Mouse (Mus musculus) hindbrain, embryonic 11.5 days (tissue): ENCODE results near the gene Arhgef40. TPM values are rescaled to one million over a fixed set of nuclear protein-coding genes. Genes with fewer than 3 reads are reported as not detected.

Experiments used
- ATAC-seq: fragments of 200-750 bp; cut with Nextera tagmentation; 2 replicates; pipeline ENCODE4 v1.8.0; 2017; ENCODE audit warnings: mild to moderate bottlenecking, moderate TSS enrichment, moderate library complexity; ENCODE audit not compliant: low FRiP score
- DNase-seq: peaks from one replicate; pipeline ENCODE4 v3.0.0-alpha.2; 2015; ENCODE audit warnings: low spot score
- H3K27ac ChIP-seq: fragments of 300-500 bp; sonication (generic); 2 replicates; pipeline ENCODE4 v1.5.1; 2014; ENCODE audit warnings: mild to moderate bottlenecking, low read depth, low read length
- H3K27me3 ChIP-seq: fragments of 300-500 bp; sonication (generic); 2 replicates; pipeline ENCODE4 v1.6.1; 2014; ENCODE audit warnings: mild to moderate bottlenecking, low read length, moderate library complexity, mixed read lengths; ENCODE audit not compliant: control insufficient read depth, insufficient read depth
- H3K36me3 ChIP-seq: fragments of 300-500 bp; sonication (generic); 2 replicates; pipeline ENCODE4 v1.6.1; 2014; ENCODE audit warnings: mild to moderate bottlenecking, low read length, moderate library complexity, mixed read lengths; ENCODE audit not compliant: control insufficient read depth, insufficient read depth
- H3K4me1 ChIP-seq: fragments of 300-500 bp; sonication (generic); replicated peaks from 2 replicates; pipeline ENCODE4 v1.6.1; 2014; ENCODE audit warnings: low read length, mixed read lengths; ENCODE audit not compliant: control insufficient read depth, insufficient read depth
- H3K4me2 ChIP-seq: fragments of 300-500 bp; sonication (generic); replicated peaks from 2 replicates; pipeline ENCODE4 v1.6.1; 2014; ENCODE audit warnings: mild to moderate bottlenecking, low read depth, low read length
- H3K4me3 ChIP-seq: fragments of 300-500 bp; sonication (generic); 2 replicates; pipeline ENCODE4 v1.5.1; 2014; ENCODE audit warnings: low read depth, low read length
- H3K9ac ChIP-seq: fragments of 300-500 bp; sonication (generic); 2 replicates; pipeline ENCODE4 v1.6.1; 2014; ENCODE audit warnings: low read depth, low read length
- H3K9me3 ChIP-seq: fragments of 300-500 bp; sonication (generic); 2 replicates; pipeline ENCODE4 v1.6.1; 2016; ENCODE audit warnings: low read length; ENCODE audit not compliant: control insufficient read depth
- whole genome bisulfite sequencing: fragments of 180-500 bp; shearing (Covaris S2); extraction: QIAGEN DNeasy Blood & Tissue Kit; methylation state at CpG from one replicate; pipeline ENCODE4 v1.1.7; 2014; 5-methylcytosine and 5-hydroxymethylcytosine counted together
- polyA plus RNA-seq: library from polyadenylated mRNA; unstranded; fragments of >200 nt; fragmentation: Nextera tagmentation; extraction: Ambion mirVana; gene quantifications from 2 replicates; pipeline ENCODE4 v1.2.1, GENCODE M21; 2014

Arhgef40 gene
- polyA plus RNA-seq, 1 experiment from 2014 or later, result 58.5 TPM

GRCm38 (mm10) chr14:52013021-52013610, 28.6 kb downstream of the Arhgef40 start:
- Histone ChIP-seq H3K27ac (peak overlapping the region; percentile 100), H3K4me1 (peaks cover 32% of the 10 kb centered on the region), H3K27me3 (no peaks in the 10 kb centered on the region), H3K36me3 (peaks cover 3% of the 10 kb centered on the region), H3K4me2 (peak overlapping the region; percentile 71), H3K4me3 (peak overlapping the region; percentile 84), H3K9ac (peak overlapping the region; percentile 98), H3K9me3 (no peaks in the 10 kb centered on the region)
- DNase-seq (no peak), ATAC-seq (no peak)
- 32% methylated on average over 8 of the region's 8 CpGs for WGBS

- Histone ChIP-seq H3K4me3 (peak overlapping the region; percentile 84), H3K9ac (peak overlapping the region; percentile 98), H3K9me3 (no peaks in the 10 kb centered on the region), H3K27ac (peak overlapping the region; percentile 100), H3K4me1 (peaks cover 31% of the 10 kb centered on the region), H3K4me2 (peak overlapping the region; percentile 71), H3K27me3 (no peaks in the 10 kb centered on the region), H3K36me3 (no peaks in the 10 kb centered on the region)
- DNase-seq, result peak; percentile 74
- WGBS, result 3% methylated on average over 12 of the region's 24 CpGs
- peak; percentile 2; the same call in 1 of the 2 replicates for ATAC-seq
These were observed 29.3 kb downstream of the Arhgef40 start for GRCm38 (mm10) chr14:52013771-52014219.

- no peaks in the 10 kb centered on the region for H3K27me3 ChIP-seq
- peak; percentile 10 for ATAC-seq
- H3K9me3 ChIP-seq, result no peaks in the 10 kb centered on the region
- no peak for DNase-seq
- H3K9ac ChIP-seq, result peak overlapping the region; percentile 98
- H3K36me3 ChIP-seq, result no peaks in the 10 kb centered on the region
- peaks cover 27% of the 10 kb centered on the region for H3K4me1 ChIP-seq
- peak overlapping the region; percentile 100 for H3K27ac ChIP-seq
- WGBS, result no CpG with 5 or more reads among the region's 80 CpGs
- H3K4me3 ChIP-seq, result peak overlapping the region; percentile 84
- H3K4me2 ChIP-seq, result peak overlapping the region; percentile 71
These were observed 29.8 kb downstream of the Arhgef40 start for GRCm38 (mm10) chr14:52014271-52014760.

- Histone ChIP-seq H3K36me3 (no peaks in the 10 kb centered on the region), H3K4me1 (peaks cover 22% of the 10 kb centered on the region), H3K4me3 (peak overlapping the region; percentile 84), H3K27ac (peak overlapping the region; percentile 100), H3K9me3 (no peaks in the 10 kb centered on the region), H3K27me3 (no peaks in the 10 kb centered on the region), H3K4me2 (peak overlapping the region; percentile 71), H3K9ac (peak overlapping the region; percentile 98)
- 2% methylated on average over 16 of the region's 28 CpGs for WGBS
- DNase-seq, result peak; percentile 74
- ATAC-seq, result peak; percentile 41; the same call in 1 of the 2 replicates
These were observed 30.3 kb downstream of the Arhgef40 start for GRCm38 (mm10) chr14:52014761-52015311.

GRCm38 (mm10) chr14:52015445-52016100, 31.1 kb downstream of the Arhgef40 start, which contains the start of gene Tmem253:
Tmem253 (plus strand) TSS chr14:52015658.
- Histone ChIP-seq H3K27me3 (no peaks in the 10 kb centered on the region), H3K4me1 (peaks cover 21% of the 10 kb centered on the region), H3K9ac (peak within 1 kb of the TSS; percentile 98), H3K36me3 (no peaks in the 10 kb centered on the region), H3K9me3 (no peaks in the 10 kb centered on the region), H3K27ac (peak within 1 kb of the TSS; percentile 100), H3K4me2 (peak within 1 kb of the TSS; percentile 71), H3K4me3 (peak within 1 kb of the TSS; percentile 84)
- no peak for ATAC-seq
- WGBS, result 47% methylated on average over 6 of the region's 6 CpGs
- DNase-seq, result no peak

GRCm38 (mm10) chr14:52016625-52017405, 32.3 kb downstream of the Arhgef40 start:
- ATAC-seq, result no peak
- Histone ChIP-seq H3K4me3 (no peak overlapping the region), H3K9ac (peak overlapping the region; percentile 15; the same call in 1 of the 2 replicates), H3K9me3 (no peaks in the 10 kb centered on the region), H3K27ac (peak overlapping the region; percentile 24; the same call in 1 of the 2 replicates), H3K36me3 (no peaks in the 10 kb centered on the region), H3K27me3 (no peaks in the 10 kb centered on the region), H3K4me1 (peaks cover 16% of the 10 kb centered on the region), H3K4me2 (no peak overlapping the region)
- no peak for DNase-seq
- 72% methylated on average over 13 of the region's 13 CpGs for WGBS

- no peak overlapping the region for H3K27ac ChIP-seq
- H3K4me3 ChIP-seq, result no peak overlapping the region
- no peak overlapping the region for H3K9ac ChIP-seq
- DNase-seq, result no peak
- H3K9me3 ChIP-seq, result no peaks in the 10 kb centered on the region
- WGBS, result 87% methylated on average over 4 of the region's 4 CpGs
- peaks cover 13% of the 10 kb centered on the region for H3K4me1 ChIP-seq
- no peak for ATAC-seq
- no peaks in the 10 kb centered on the region for H3K27me3 ChIP-seq
- H3K36me3 ChIP-seq, result no peaks in the 10 kb centered on the region
- H3K4me2 ChIP-seq, result no peak overlapping the region
These were observed 33.1 kb downstream of the Arhgef40 start for GRCm38 (mm10) chr14:52017662-52018061.
